Mouse (Mus musculus): Measurements from ENCODE around the gene Fancb.

Gene Fancb

GRCm38 (mm10) chrX:164980193-164980775, at the start of gene Fancb, which contains the start of gene Mospd2:
Gene Fancb (plus strand): TSS chrX:164980592.
Gene Mospd2 (minus strand): TSS chrX:164980375.
- peak; percentile 82 for DNase-seq (ENCODE audit: low read depth, low spot score)

GRCm38 (mm10) chrX:164941540-164941939, 38.9 kb upstream of the Fancb start:
- no peak for DNase-seq (ENCODE audit: low read depth, low spot score)

GRCm38 (mm10) chrX:164951858-164952576, 28.4 kb upstream of the Fancb start:
- no peak for DNase-seq (ENCODE audit: low read depth, low spot score)

GRCm38 (mm10) chrX:164952601-164953375, 27.6 kb upstream of the Fancb start:
- no peak for DNase-seq (ENCODE audit: low read depth, low spot score)

- no peak for DNase-seq (ENCODE audit: low read depth, low spot score)
These were observed 14.5 kb upstream of the Fancb start for GRCm38 (mm10) chrX:164965750-164966448.

- DNase-seq (ENCODE audit: low read depth, low spot score), result no peak
These were observed 9.2 kb upstream of the Fancb start for GRCm38 (mm10) chrX:164971206-164971605.

- DNase-seq (ENCODE audit: low read depth, low spot score), result no peak
These were observed 1.5 kb upstream of the Fancb start for GRCm38 (mm10) chrX:164978866-164979265.

- DNase-seq (ENCODE audit: low read depth, low spot score), result peak; percentile 39
These were observed 22.7 kb downstream of the Fancb start for GRCm38 (mm10) chrX:165003141-165003540.

GRCm38 (mm10) chrX:165004779-165005324, 24.5 kb downstream of the Fancb start, which contains the start of gene Gm17604:
Gene Gm17604 (minus strand): TSS chrX:165004829.
- DNase-seq (ENCODE audit: low read depth, low spot score), result no peak
